Mouse (Mus musculus): Measurements from ENCODE around the gene Rpp25. TPM values are rescaled to one million over a fixed set of nuclear protein-coding genes. Genes with fewer than 3 reads are reported as not detected.

The Rpp25 gene
- total RNA-seq, 2 experiments from 2014 or later, result 1.2 to 1.7 TPM

DNA sequence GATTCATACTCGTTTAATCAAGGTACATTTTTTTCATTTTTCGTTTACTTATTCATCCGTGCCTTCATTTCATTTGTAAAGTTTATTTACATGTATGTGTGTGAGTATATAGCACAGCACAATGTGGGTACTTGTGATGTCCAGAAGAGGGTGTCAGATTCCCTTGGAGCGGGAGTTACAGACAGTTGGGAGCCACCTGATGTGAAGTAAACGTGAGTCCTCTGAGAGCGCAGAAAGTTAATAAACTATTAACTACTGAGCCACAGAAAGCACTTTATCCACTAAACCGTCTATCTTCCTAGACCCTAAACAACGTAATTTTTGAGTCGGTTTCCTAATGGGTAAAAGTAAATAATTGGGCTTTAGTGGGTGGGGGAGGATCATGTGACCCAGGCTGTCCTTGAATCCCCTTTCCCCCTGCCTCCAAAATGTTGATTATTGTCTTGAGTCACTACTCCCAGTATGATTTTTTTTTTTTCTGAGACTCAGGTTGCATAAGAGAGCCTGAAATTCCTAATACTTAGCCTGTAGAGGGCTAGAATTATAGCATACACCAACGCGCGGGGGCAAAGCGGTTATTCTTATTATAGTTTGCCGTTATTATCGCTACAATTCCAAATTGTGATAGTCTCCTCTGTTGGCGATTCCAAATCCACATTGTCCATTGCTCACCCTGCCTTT, 16.7 kb downstream of the Rpp25 start:
- DNase-seq (ENCODE audit: low spot score in 2 of 2), result no peak

GRCm38 (mm10) chr9:57521056-57521911, 17.5 kb downstream of the Rpp25 start, which contains the start of gene Cox5a:
Gene Cox5a (plus strand): TSS chr9:57521274.
- DNase-seq (ENCODE audit: low spot score in 2 of 2), result peak; percentile 96 to 97

- DNase-seq (ENCODE audit: low spot score in 2 of 2), result no peak
Observed at GRCm38 (mm10) chr9:57522114-57522860, 18.5 kb downstream of the Rpp25 start.

DNA sequence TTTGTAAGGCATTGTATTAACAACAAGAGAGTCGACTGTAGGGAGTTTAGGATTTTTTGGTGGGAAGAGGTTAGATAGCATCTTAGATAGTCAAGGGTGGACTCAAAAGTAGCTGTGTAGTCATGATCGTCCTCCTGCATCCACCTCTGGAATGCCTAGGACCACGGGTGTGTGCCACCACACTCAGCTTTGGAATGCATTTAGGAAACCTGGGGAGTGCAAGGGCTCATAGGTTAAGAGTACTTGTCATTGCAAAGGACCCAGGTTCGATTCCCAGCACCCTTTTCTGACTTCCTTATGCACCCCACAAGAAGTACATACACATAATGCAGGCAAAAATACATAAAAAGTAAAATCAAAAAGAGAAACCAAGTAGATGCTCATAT, 19.0 kb downstream of the Rpp25 start:
- no peak for DNase-seq (ENCODE audit: low spot score in 2 of 2)

GRCm38 (mm10) chr9:57523754-57524153, 19.9 kb downstream of the Rpp25 start:
- DNase-seq (ENCODE audit: low spot score in 2 of 2), result no peak

DNA sequence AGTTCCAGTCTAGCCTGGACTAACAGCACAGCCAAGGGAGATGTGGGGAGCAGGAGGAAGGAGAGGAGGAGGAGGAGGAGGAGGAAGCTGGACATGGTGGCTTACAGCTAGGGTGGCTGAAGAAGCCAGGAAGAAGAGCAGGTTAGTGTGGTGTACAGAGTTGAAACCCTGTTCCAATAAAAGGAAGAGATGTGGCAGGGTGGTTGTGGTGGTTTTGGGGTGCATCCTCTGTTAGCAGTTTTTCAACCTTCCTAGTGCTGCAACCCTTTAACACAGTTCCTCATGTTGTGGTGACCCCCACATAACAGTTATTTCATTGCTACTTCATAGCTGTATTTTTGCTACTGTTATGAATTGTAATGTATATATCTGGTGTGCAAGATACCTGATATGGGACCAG, 20.6 kb downstream of the Rpp25 start:
- no peak for DNase-seq (ENCODE audit: low spot score in 2 of 2)

DNA sequence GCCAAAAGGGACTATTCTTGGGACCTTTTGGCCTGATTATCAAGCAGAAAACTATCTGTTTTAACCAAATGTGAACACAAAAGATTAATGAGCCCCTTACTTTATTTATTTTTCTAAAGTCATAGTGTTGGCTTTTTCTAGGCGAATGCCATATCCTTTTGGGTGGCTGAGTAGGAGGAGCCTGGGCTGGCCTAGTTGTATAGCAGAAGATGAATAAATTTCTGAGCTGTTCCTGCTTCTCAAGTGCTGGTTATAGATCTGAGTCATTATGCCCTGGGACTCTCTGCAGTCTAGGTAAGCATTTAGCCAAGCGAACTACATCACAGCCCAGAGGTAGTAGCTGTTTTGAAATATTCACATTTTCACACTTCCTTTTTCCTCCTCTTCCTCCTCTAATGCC, 21.7 kb downstream of the Rpp25 start:
- no peak for DNase-seq (ENCODE audit: low spot score in 2 of 2)

DNA sequence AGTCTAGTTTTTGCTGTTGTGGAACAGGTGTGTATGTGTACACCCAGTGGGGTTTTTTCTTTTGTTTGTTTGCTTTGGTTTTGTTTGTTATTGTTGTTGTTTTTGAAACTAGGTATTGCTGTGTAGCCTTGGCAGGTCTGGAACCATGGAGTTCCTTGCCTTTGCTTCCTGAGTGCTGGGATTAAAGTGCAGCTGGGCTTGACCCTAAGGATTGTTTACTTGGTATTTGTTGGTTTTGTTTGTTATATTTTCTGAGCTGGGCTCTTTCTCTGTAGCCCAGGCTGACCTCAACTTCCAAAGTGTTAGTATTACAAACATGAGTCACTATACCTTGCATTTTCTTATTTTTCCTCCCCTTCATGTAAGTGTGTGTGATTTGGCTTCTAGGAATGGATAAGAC, 22.6 kb downstream of the Rpp25 start:
- DNase-seq (ENCODE audit: low spot score in 2 of 2), result no peak

DNA sequence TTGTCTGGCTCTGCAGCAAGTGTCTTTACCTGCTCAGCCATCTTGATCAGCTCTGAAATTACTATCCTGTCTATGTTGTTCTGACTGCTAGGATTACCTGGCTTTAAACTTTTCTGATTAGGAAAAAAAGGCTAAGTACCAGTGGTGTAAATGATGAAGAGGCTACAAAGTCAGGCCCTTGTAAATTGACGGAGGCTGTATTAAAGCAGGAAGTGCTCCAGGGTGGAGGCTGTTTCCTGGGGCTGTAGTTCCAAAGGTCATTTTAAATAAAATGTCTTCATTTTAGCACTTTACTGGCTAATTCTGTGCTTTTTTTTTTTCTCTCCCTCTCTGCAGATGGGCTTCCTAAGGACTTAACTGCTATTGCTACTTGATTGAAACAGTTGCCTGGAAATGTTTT, 28.1 kb downstream of the Rpp25 start:
- no peak for DNase-seq (ENCODE audit: low spot score in 2 of 2)

GRCm38 (mm10) chr9:57536362-57536761, 32.5 kb downstream of the Rpp25 start:
- DNase-seq (ENCODE audit: low spot score in 2 of 2), result no peak

DNA sequence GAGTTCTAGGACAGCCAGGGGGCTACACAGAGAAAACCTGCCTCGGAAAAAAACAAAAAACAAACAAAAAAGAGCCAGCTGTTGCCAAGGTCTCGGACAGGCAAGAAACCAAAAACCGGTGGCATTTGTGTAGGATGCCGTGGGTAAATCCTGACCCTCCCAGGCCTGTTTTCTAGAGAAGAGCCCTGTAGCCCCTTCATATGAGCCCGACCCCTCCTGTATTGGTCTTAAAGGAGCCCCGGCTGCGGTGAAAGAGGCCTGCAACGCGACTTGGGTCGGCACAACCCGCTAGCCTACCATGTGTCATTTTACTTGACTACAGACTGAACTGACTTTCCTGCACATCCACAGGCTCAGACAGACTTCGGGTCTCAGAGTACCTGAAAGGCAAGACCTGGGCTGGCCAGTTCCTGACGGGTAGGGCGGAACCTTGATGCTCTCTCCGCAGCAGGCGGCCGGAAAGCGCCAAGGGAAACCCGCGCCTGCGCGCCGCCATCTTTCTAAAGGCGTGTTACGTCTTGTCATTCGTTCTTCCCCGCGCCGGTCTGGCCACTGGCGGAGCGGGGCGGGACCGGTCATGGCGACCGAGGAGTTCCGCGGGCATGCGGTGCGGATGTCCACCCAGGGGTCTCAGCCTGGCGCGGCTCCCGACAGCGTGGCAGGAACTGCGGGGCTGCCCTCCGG, 33.4 kb downstream of the Rpp25 start, which contains the start of gene Fam219b:
TSS of gene Fam219b (plus strand) at position 485 of the 684 bp plus-strand sequence.
- DNase-seq (ENCODE audit: low spot score in 2 of 2), result peak; percentile 86 to 90

GRCm38 (mm10) chr9:57537728-57538181, 33.9 kb downstream of the Rpp25 start:
- no peak for DNase-seq (ENCODE audit: low spot score in 2 of 2)

- no peak for DNase-seq (ENCODE audit: low spot score in 2 of 2)
Observed at GRCm38 (mm10) chr9:57539550-57539949, 35.7 kb downstream of the Rpp25 start.

GRCm38 (mm10) chr9:57541312-57541711, 37.5 kb downstream of the Rpp25 start:
- DNase-seq (ENCODE audit: low spot score in 2 of 2), result no peak

GRCm38 (mm10) chr9:57543951-57544350, 40.1 kb downstream of the Rpp25 start:
- DNase-seq (ENCODE audit: low spot score in 2 of 2), result no peak

GRCm38 (mm10) chr9:57547287-57547686, 43.5 kb downstream of the Rpp25 start:
- DNase-seq (ENCODE audit: low spot score in 2 of 2), result no peak

DNA sequence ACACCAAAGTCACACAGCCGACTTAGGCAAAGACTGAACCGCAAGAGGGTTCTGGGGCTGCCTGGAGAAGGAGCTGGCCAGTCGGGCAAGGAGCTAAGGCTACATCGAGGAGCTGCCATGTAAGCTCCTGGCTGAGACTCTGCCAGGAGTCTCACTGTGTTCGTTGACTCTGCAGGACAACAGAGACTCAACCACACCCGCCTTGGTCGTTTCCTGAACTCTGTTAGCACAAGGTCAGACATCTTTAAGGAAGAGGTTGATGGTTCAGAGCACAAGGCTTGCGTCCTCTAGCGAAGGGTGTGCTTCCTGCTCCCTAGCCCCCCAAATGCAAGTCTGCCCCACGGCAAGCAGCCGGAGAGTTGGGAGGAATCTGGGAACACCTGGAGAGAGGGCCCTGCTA, 44.0 kb downstream of the Rpp25 start:
- no peak for DNase-seq (ENCODE audit: low spot score in 2 of 2)

DNA sequence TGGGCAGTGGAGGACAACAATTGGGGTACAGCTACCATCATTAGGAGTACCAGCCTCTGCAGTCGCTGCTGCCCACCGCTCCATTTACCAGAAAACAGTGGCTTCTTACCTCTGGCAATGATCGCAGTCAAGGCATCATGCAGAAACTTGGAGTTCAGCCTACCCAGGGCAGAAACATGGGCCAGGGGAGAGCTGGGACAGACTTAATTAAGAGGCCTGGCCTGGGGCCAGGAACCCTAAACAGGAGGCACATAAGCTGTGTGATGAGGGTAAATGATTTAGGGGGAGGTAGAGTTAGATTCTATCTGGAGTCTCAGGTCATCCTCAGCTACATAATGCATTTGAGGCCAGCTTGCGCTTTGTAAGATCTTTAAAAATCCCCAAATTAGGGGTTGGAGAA, 45.4 kb downstream of the Rpp25 start:
- no peak for DNase-seq (ENCODE audit: low spot score in 2 of 2)

GRCm38 (mm10) chr9:57550126-57550862, 46.5 kb downstream of the Rpp25 start:
- no peak for DNase-seq (ENCODE audit: low spot score in 2 of 2)
